Mouse (Mus musculus): ENCODE measurements around the gene Sf3b2. TPM values are rescaled to one million over a fixed set of nuclear protein-coding genes. Genes with fewer than 3 reads are reported as not detected.

Sf3b2 gene
- 354 TPM for polyA plus RNA-seq (2017; shearing (Covaris generic))

DNA sequence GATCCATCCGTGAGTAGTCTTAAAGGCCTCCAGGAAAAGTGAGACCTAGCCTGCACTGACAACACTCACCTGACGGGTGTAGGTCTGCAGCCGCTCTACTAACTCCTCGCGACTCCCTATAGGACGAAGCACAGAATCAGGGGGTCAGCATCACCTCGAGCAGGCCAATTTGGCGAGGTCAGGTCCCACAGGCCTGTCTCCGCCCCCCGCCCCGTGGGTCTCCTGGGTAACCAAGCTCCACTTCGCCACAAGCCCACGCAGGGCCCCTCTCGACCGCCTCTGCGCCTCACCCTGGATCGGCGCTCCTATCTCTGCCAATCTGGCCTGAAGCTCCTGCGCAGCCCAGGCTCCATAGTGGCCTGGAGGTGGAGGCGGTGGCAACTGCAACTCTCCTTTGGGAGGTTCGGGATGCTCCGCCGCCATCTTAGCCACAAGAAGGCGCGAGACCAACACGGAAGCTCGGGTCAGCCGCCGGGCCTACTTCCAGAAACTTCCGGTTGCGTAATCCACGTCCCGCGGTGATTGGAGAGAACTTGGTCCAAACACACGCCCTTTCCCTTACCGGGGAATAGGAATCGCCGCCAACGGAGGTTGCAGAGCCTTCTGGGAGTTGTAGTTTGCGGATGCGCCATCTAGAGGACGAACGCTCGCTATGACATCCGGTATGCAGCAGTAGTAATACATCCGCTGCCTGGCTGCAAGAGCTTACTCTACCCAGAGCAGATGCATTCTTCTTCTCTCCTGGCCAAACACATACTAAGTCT, at the start of gene Sf3b2:
Gene Sf3b2, minus strand, starts transcription at position 484 of the 764 bp plus-strand sequence.

GRCm38 (mm10) chr19:5335441-5335840, 40.2 kb upstream of the Sf3b2 start, which contains the start of gene Catsper1:
TSS of gene Catsper1 (plus strand) at chr19:5335741.

DNA sequence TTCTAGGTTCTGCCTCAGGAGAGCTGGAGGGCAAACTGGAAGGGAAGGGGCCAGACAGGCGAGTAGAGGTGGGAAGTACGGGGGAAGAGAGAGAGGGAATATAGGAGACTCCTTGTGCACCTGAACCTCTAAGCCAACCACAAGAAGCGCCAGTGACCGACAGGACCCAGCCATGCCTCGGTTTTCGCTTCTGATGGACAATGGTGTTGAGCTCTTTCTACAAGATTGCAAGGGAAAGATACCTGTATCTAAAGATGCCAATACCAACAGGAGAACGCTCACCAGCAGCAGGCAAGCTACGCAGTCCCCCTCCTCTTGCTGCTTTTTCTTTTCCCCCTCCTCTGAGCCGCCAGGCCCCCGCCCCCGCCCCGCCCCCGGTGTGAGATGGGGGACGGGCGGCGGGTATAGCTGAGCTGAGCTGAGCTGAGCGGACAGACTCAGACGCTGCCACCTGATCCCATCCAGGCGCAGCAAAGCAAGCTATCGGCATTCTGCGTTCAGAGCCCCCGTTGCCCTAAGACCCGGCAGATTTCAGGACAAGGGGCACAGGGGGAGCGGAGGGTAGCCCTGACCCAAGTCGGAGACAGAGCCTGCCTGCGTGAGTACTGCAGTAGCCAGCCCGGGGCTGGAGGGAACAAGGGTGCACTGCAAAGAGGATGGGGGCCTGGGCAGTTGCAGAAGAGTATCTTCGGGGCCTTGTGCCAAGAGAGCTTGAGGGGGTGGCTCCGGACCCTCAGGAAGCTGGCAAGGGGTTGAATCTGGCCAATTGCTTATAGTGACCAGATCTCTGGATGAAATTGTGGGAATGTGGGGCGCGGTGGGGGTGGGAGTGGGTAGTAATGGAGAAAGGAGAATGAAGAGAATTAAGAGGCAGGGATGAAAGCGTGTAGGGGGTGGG, 2.9 kb upstream of the Sf3b2 start, which contains the start of gene Gal3st3:
Gene Gal3st3, plus strand, starts transcription at position 429 of the 898 bp plus-strand sequence.

DNA sequence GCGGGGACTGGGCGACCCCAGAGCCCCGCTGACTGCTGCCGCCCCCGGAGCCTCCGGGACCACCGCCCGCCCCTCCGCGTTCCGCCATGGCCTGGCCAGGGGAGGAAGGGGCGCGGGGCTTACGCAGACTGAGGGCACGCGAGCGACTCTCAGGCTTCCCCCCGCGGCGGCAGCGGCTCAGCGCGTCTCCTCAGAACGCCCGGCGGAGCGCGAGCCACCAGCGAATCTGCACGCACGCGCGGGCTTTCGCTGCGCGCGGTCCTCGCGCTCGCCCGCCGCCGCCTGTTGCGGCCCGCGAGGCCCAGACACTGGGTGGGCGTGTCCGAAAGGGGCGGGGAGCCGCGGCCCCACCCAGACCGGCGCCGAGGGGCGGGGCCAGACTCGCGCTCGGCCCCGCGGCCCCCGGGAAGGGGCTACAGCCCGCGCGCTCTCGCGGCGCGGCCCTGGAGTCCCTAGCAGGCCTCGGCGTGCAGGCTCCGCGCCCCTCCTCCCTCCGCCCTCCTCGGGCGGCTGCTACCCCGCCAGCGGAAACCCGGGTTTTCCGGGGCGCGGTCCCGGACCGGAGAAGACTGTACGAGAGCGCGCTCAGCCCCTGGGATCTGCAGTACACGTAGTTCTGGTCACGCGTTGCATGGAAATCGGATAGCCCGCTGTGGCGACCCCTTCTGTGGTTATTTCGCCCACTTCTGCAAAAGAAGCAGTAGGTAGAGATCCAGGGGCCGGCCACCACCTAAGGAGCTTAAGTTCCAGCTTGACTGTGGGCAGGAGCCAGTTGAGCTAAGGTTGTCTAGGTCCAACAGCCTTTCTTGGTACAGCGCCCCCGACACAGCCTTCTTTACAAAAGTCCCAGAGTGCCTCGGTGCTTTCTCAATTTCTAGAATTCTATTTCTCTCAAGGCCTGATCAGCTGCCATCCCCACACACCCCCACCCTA, 22.2 kb downstream of the Sf3b2 start, which contains the start of gene Pacs1:
Gene Pacs1, minus strand, starts transcription at position 319 of the 933 bp plus-strand sequence.

Other genes with a start within 250 kb of the Sf3b2 start
- gene Rin1, start 245.0 kb downstream of the Sf3b2 start, polyA plus RNA-seq (2017; shearing (Covaris generic)): 0.51 TPM
- not detected for gene Cd248, start 227.4 kb downstream of the Sf3b2 start, polyA plus RNA-seq (2017; shearing (Covaris generic))
- not detected for gene Tmem151a, start 209.9 kb downstream of the Sf3b2 start, polyA plus RNA-seq (2017; shearing (Covaris generic))
- 67.0 TPM for gene Yif1a, start 206.9 kb downstream of the Sf3b2 start, polyA plus RNA-seq (2017; shearing (Covaris generic))
- gene Cnih2, start 196.9 kb downstream of the Sf3b2 start, polyA plus RNA-seq (2017; shearing (Covaris generic)): 2.6 TPM
- 221 TPM for gene Rab1b, start 188.4 kb downstream of the Sf3b2 start, polyA plus RNA-seq (2017; shearing (Covaris generic))
- 5.5 TPM for gene Klc2, start 176.9 kb downstream of the Sf3b2 start, polyA plus RNA-seq (2017; shearing (Covaris generic))
- 134 TPM for gene Pacs1, start 22.3 kb downstream of the Sf3b2 start, polyA plus RNA-seq (2017; shearing (Covaris generic))
- gene Gal3st3, start 2.9 kb upstream of the Sf3b2 start, polyA plus RNA-seq (2017; shearing (Covaris generic)): 0.20 TPM
- gene Catsper1, start 40.3 kb upstream of the Sf3b2 start, polyA plus RNA-seq (2017; shearing (Covaris generic)): not detected
- gene Cst6, start 54.1 kb upstream of the Sf3b2 start, polyA plus RNA-seq (2017; shearing (Covaris generic)): 0.91 TPM
- 63.2 TPM for gene Eif1ad, start 71.3 kb upstream of the Sf3b2 start, polyA plus RNA-seq (2017; shearing (Covaris generic))
- gene Banf1, start 71.7 kb upstream of the Sf3b2 start, polyA plus RNA-seq (2017; shearing (Covaris generic)): 304 TPM
- 213 TPM for gene Sart1, start 93.2 kb upstream of the Sf3b2 start, polyA plus RNA-seq (2017; shearing (Covaris generic))
- 0.85 TPM for gene Tsga10ip, start 107.1 kb upstream of the Sf3b2 start, polyA plus RNA-seq (2017; shearing (Covaris generic))
- 225 TPM for gene Drap1, start 129.5 kb upstream of the Sf3b2 start, polyA plus RNA-seq (2017; shearing (Covaris generic))
- 42.6 TPM for gene AI837181, start 129.7 kb upstream of the Sf3b2 start, polyA plus RNA-seq (2017; shearing (Covaris generic))
- gene Fosl1, start 152.1 kb upstream of the Sf3b2 start, polyA plus RNA-seq (2017; shearing (Covaris generic)): not detected
- gene Ccdc85b, start 162.4 kb upstream of the Sf3b2 start, polyA plus RNA-seq (2017; shearing (Covaris generic)): 12.2 TPM
- 166 TPM for gene Fibp, start 165.2 kb upstream of the Sf3b2 start, polyA plus RNA-seq (2017; shearing (Covaris generic))
- gene Ctsw, start 173.1 kb upstream of the Sf3b2 start, polyA plus RNA-seq (2017; shearing (Covaris generic)): 225 TPM
- 1.9 TPM for gene Efemp2, start 178.5 kb upstream of the Sf3b2 start, polyA plus RNA-seq (2017; shearing (Covaris generic))
- gene Mus81, start 192.9 kb upstream of the Sf3b2 start, polyA plus RNA-seq (2017; shearing (Covaris generic)): 81.5 TPM
- gene Cfl1, start 195.0 kb upstream of the Sf3b2 start, polyA plus RNA-seq (2017; shearing (Covaris generic)): 3,756 TPM
- gene 1700020D05Rik, start 208.3 kb upstream of the Sf3b2 start, polyA plus RNA-seq (2017; shearing (Covaris generic)): not detected
- 17.4 TPM for gene Snx32, start 215.1 kb upstream of the Sf3b2 start, polyA plus RNA-seq (2017; shearing (Covaris generic))

Data from CD4-positive, CD25-positive, alpha-beta regulatory T cell (primary cell).